Mouse (Mus musculus): Measurements from ENCODE around the gene Frs3. TPM values are rescaled to one million over a fixed set of nuclear protein-coding genes. Genes with fewer than 3 reads are reported as not detected.

Gene Frs3
- 0.46 TPM for polyA plus RNA-seq (2017; shearing (Covaris generic))

GRCm38 (mm10) chr17:47688608-47689575, at the start of gene Frs3:
Frs3 (plus strand) TSS chr17:47689030.

GRCm38 (mm10) chr17:47688344-47688607, 554 bp upstream of the Frs3 start, which contains the start of gene Tomm6:
Tomm6 (minus strand) TSS chr17:47688386.

GRCm38 (mm10) chr17:47694442-47694502, 5.4 kb downstream of the Frs3 start, which contains the start of gene Gm21981:
Gm21981 (minus strand) TSS chr17:47694455.

GRCm38 (mm10) chr17:47694503-47695336, 5.9 kb downstream of the Frs3 start, which contains the start of gene Prickle4:
Prickle4 (minus strand) TSS chr17:47694736.

GRCm38 (mm10) chr17:47726566-47726965, 37.7 kb downstream of the Frs3 start, which contains the start of gene Pgc:
Pgc (plus strand) TSS chr17:47726842.

GRCm38 (mm10) chr17:47736856-47737255, 48.0 kb downstream of the Frs3 start, which contains the start of gene Tfeb:
Tfeb (plus strand) TSS chr17:47737030.

Other genes starting within 250 kb of the Frs3 start
- gene Taf8, start 186.7 kb upstream of the Frs3 start, polyA plus RNA-seq (2017; shearing (Covaris generic)) = 52.6 TPM
- 245 TPM for gene Ccnd3, start 184.0 kb upstream of the Frs3 start, polyA plus RNA-seq (2017; shearing (Covaris generic))
- 30.8 TPM for gene Bysl, start 77.5 kb upstream of the Frs3 start, polyA plus RNA-seq (2017; shearing (Covaris generic))
- gene Med20, start 77.4 kb upstream of the Frs3 start, polyA plus RNA-seq (2017; shearing (Covaris generic)) = 53.4 TPM
- 1.6 TPM for gene Gm20517, start 77.4 kb upstream of the Frs3 start, polyA plus RNA-seq (2017; shearing (Covaris generic))
- 3.2 TPM for gene Usp49, start 58.3 kb upstream of the Frs3 start, polyA plus RNA-seq (2017; shearing (Covaris generic))
- 201 TPM for gene Tomm6, start 644 bp upstream of the Frs3 start, polyA plus RNA-seq (2017; shearing (Covaris generic))
- gene Gm21981, start 5.4 kb downstream of the Frs3 start, polyA plus RNA-seq (2017; shearing (Covaris generic)) = not detected
- gene Prickle4, start 5.7 kb downstream of the Frs3 start, polyA plus RNA-seq (2017; shearing (Covaris generic)) = not detected
- gene Pgc, start 37.8 kb downstream of the Frs3 start, polyA plus RNA-seq (2017; shearing (Covaris generic)) = not detected
- gene Tfeb, start 48.0 kb downstream of the Frs3 start, polyA plus RNA-seq (2017; shearing (Covaris generic)) = 23.5 TPM
- not detected for gene Mdfi, start 145.7 kb downstream of the Frs3 start, polyA plus RNA-seq (2017; shearing (Covaris generic))
- gene Foxp4, start 235.6 kb downstream of the Frs3 start, polyA plus RNA-seq (2017; shearing (Covaris generic)) = 18.6 TPM

Measured in effector memory CD4-positive, alpha-beta T cell, adult 5 months (primary cell).